ENCODE assay signal across 8 mouse cellular contexts in the genomic region with DNA sequence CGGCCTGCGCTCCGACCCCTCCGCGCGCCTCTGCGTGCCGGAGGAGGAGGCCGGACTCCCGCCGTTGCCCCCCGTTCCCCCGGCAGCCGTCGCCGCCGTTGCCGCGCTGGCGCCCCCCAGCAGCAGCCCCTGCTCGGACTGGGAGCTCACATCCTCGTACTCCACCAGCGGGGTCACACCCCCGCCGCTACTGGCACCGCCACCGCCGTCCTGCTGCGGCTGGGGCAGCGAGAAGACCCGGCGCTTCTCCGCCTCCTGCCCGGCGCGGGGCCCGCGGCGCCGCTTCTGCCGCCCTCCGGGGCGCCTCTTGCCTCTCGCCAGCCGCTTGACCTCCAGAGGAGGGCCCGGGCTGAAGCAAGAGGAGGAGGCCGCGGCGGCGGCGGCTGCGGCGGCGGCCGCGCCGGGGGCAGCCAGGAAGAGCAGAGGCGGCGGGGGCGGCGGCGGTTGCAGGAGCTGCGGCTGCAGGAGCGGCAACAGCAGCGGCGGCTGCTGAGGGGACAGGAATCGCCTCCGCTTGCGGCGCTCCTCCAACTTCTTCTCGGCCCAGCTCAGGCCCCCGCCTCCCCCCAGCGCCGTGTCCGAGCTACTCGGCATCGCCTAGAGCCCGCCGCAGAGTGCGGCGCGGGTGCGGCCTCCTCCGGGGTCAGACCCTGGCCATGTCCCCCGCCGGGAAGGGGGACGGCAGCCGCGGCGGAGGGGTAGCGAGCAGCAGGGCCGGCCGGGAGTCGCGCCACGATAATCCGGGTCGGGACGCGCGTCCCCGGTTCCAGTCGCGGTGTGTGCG. TPM values are rescaled to one million over a fixed set of nuclear protein-coding genes. Genes with fewer than 3 reads are reported as not detected.
A peak's percentile ranks its signal among the peaks of the same experiment; 100 is the strongest.
DNase-seq lines count a peak whose midpoint lies in the region; ATAC-seq lines count a peak whose summit lies in the region.

No protein-coding gene starts in this region.

- peak overlapping the region; percentile 100 for H3K4me3 ChIP-seq in hindbrain, embryonic 12.5 days

- WGBS in hindbrain, embryonic 12.5 days: under 1% methylated on average over 72 of the region's 105 CpGs

- no peaks in the 10 kb centered on the region for H3K36me3 ChIP-seq in hindbrain, embryonic 12.5 days

- peak overlapping the region; percentile 79 for H3K4me2 ChIP-seq in hindbrain, embryonic 12.5 days (replicated peaks)

- H3K27me3 ChIP-seq in hindbrain, embryonic 12.5 days: no peaks in the 10 kb centered on the region

- peak; percentile 49 for DNase-seq in MN1 (ENCODE audit: low spot score)
- DNase-seq in cerebellum, adult 11-12 months: peak; percentile 78
- DNase-seq in left cerebral cortex, adult 11 months (ENCODE audit: low spot score): peak; percentile 38
- peak; percentile 35 for DNase-seq in lung, postnatal 36 days
- peak; percentile 59 for DNase-seq in right cerebral cortex, postnatal 4 days
- peak; percentile 68 for DNase-seq in yolk sac, embryonic 10.5 days (ENCODE audit: low spot score)

- H3K27ac ChIP-seq in hindbrain, embryonic 12.5 days: peak overlapping the region; percentile 96

- no peaks in the 10 kb centered on the region for H3K9me3 ChIP-seq in hindbrain, embryonic 12.5 days (replicated peaks)

- ATAC-seq in frontal cortex, adult (ENCODE audit: low TSS enrichment): peak; percentile 13
- ATAC-seq in hindbrain, embryonic 12.5 days (ENCODE audit: low FRiP score): peak; percentile 32

- peak overlapping the region; percentile 99 for H3K9ac ChIP-seq in hindbrain, embryonic 12.5 days

- H3K4me1 ChIP-seq in hindbrain, embryonic 12.5 days: peaks cover 11% of the 10 kb centered on the region

RNA-seq across cellular contexts. Expression of a gene that starts 0.6 kb away (rescaled TPM):
- 20.8 and 22.8 TPM in 2 replicates for polyA plus RNA-seq in hindbrain, embryonic 12.5 days (2016; fragmentation: Nextera tagmentation; extraction: Ambion mirVana)

Comparison
In these comparisons a context has a peak if more than half of its experiments do, and no peak if none do; other contexts are left out.
1. Peak in every context shown above with its lines: DNase-seq, ATAC-seq, H3K4me3 ChIP-seq and H3K27ac ChIP-seq.